29 mouse cellular contexts compared by ENCODE assay signal in the genomic region with DNA sequence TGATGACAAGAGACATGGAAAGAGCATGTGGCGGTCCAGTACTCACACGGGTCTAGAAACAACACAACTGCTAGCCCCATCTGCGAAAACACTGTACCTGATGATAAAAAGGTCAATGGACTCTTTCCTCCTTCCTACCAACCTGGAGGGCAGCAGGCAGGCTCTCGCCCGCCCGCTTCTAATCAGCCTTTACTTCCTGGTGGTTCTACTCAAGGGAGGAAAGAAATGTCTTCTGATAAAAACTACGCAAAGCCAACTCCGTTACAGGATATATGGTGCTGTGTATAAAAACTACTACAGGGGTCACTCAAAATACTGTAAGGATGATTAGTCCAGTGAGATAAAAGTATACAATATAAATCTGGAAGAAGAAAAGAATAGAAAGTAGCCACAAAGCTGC. TPM values are rescaled to one million over a fixed set of nuclear protein-coding genes. Genes with fewer than 3 reads are reported as not detected.
A peak's percentile ranks its signal among the peaks of the same experiment; 100 is the strongest.
DNase-seq lines count a peak whose midpoint lies in the region; ATAC-seq and TF ChIP-seq lines count a peak whose summit lies in the region.
"Had no signal": no experiment of that assay in that cellular context is flagged by ENCODE, and none has a peak within 500 bp of the region (broad histone marks: within the 10 kb centered on the region; RNA-seq: fewer than 3 reads in every experiment).

No protein-coding gene starts in this region.

- no peaks in the 10 kb centered on the region for H3K27me3 ChIP-seq in heart, embryonic 13.5 days (replicated peaks)
- no peaks in the 10 kb centered on the region for H3K27me3 ChIP-seq in MEL (ENCODE audit: control insufficient read depth in 1 of 2, insufficient read depth in 2 of 2, low read length in 2 of 2)
- H3K27me3 ChIP-seq in liver, embryonic 14.5 days (ENCODE audit: control insufficient read depth, insufficient read depth, low read length), result no peaks in the 10 kb centered on the region
- H3K27me3 ChIP-seq: embryonic facial prominence, embryonic 15.5 days; hindbrain, embryonic 12.5 days; limb, embryonic 12.5 days; midbrain, embryonic 12.5 days; neural tube, embryonic 13.5 days had no signal

- TF ChIP-seq POLR2A in MEL (IDR thresholded peaks at IDR 0.05; ENCODE audit: control insufficient read depth in 1 of 2, insufficient read depth in 1 of 2, low read depth in 1 of 2, low read length in 2 of 2, poor library complexity in 1 of 2), result no peak

- TF ChIP-seq RAD21 in MEL (IDR thresholded peaks at IDR 0.05; ENCODE audit: low read depth, low read length), result no peak

- no peak overlapping the region for H3K4me3 ChIP-seq in heart, embryonic 13.5 days
- H3K4me3 ChIP-seq in MEL (ENCODE audit: control insufficient read depth in 1 of 2, insufficient read depth in 1 of 2, low read depth in 2 of 2, low read length in 2 of 2), result peak overlapping the region; percentile 27 to 33
- H3K4me3 ChIP-seq in liver, embryonic 14.5 days (ENCODE audit: insufficient read depth in 1 of 2, low read depth in 2 of 2, low read length in 2 of 2), result peak overlapping the region in 1 of 2 experiments; percentile 10; a peak in 2 of 4 replicates
- H3K4me3 ChIP-seq: embryonic facial prominence, embryonic 10.5 days; embryonic facial prominence, embryonic 15.5 days; heart, adult 2 months; hindbrain, embryonic 12.5 days; limb, embryonic 12.5 days; midbrain, embryonic 12.5 days; myocyte; neural tube, embryonic 13.5 days had no signal

- peaks cover 82% of the 10 kb centered on the region for H3K79me2 ChIP-seq in MEL (ENCODE audit: control insufficient read depth, insufficient read depth, low read length, poor library complexity)

- 0 out of 2 replicates have a peak overlapping the region, but pooled peaks have one; percentile 7 for H3K4me2 ChIP-seq in heart, embryonic 13.5 days
- H3K4me2 ChIP-seq in liver, embryonic 14.5 days (ENCODE audit: low read depth), result peak overlapping the region; percentile 44
- H3K4me2 ChIP-seq: embryonic facial prominence, embryonic 15.5 days; hindbrain, embryonic 12.5 days; limb, embryonic 12.5 days; midbrain, embryonic 12.5 days; neural tube, embryonic 13.5 days had no signal

- peak in 1 of 2 experiments; percentile 6; a peak in 1 of 4 replicates for TF ChIP-seq EP300 in MEL (IDR thresholded peaks at IDR 0.05; ENCODE audit: low read depth in 1 of 2, low read length in 2 of 2)
- no peak for TF ChIP-seq EP300 in liver, embryonic 14.5 days (IDR thresholded peaks at IDR 0.05; ENCODE audit: low read depth)

- H3K27ac ChIP-seq in heart, embryonic 13.5 days (replicated peaks), result no peak overlapping the region
- H3K27ac ChIP-seq in MEL (ENCODE audit: control insufficient read depth, low read depth, low read length), result peak overlapping the region; percentile 51
- H3K27ac ChIP-seq in liver, embryonic 14.5 days, result peak overlapping the region; percentile 39
- H3K27ac ChIP-seq: embryonic facial prominence, embryonic 10.5 days; embryonic facial prominence, embryonic 15.5 days; heart, adult 2 months; hindbrain, embryonic 12.5 days; limb, embryonic 12.5 days; midbrain, embryonic 12.5 days; neural tube, embryonic 13.5 days had no signal

- H3K36me3 ChIP-seq in heart, embryonic 13.5 days, result no peaks in the 10 kb centered on the region
- peaks cover 0 to 38% of the 10 kb centered on the region in 2 experiments; a peak in 2 of 4 replicates for H3K36me3 ChIP-seq in MEL (ENCODE audit: control insufficient read depth in 1 of 2, insufficient read depth in 2 of 2, low read length in 2 of 2)
- no peaks in the 10 kb centered on the region for H3K36me3 ChIP-seq in liver, embryonic 14.5 days (replicated peaks; ENCODE audit: control insufficient read depth, insufficient read depth, low read depth)
- H3K36me3 ChIP-seq: embryonic facial prominence, embryonic 10.5 days; embryonic facial prominence, embryonic 15.5 days; hindbrain, embryonic 12.5 days; limb, embryonic 12.5 days; midbrain, embryonic 12.5 days; neural tube, embryonic 13.5 days had no signal

- no peak for ATAC-seq in heart, embryonic 13.5 days (ENCODE audit: extremely low read depth, insufficient number of reproducible peaks, low FRiP score, low TSS enrichment)
- ATAC-seq in liver, embryonic 14.5 days (ENCODE audit: insufficient read depth), result no peak
- peak; percentile 45; the same call in 1 of the 2 replicates for ATAC-seq in megakaryocyte-erythroid progenitor cell, adult 5-6 weeks (replicated peaks; ENCODE audit: low FRiP score, low TSS enrichment, poor library complexity, severe bottlenecking)
- ATAC-seq: activated CD4-positive, CD25-positive, alpha-beta regulatory T cell, adult 4 months; forebrain, embryonic 14.5 days had no signal

- peaks cover 45% of the 10 kb centered on the region for H3K4me1 ChIP-seq in heart, embryonic 13.5 days
- peaks cover 26 to 31% of the 10 kb centered on the region in 2 experiments for H3K4me1 ChIP-seq in MEL (ENCODE audit: control insufficient read depth in 1 of 2, insufficient read depth in 2 of 2, low read length in 2 of 2)
- H3K4me1 ChIP-seq in liver, embryonic 14.5 days (replicated peaks; ENCODE audit: control insufficient read depth in 2 of 2, insufficient read depth in 2 of 2, low read length in 1 of 2), result peaks cover 24 to 27% of the 10 kb centered on the region in 2 experiments

- H3K9ac ChIP-seq in heart, embryonic 13.5 days, result no peak overlapping the region
- peak overlapping the region; percentile 27 for H3K9ac ChIP-seq in MEL (ENCODE audit: control insufficient read depth, low read depth, low read length, poor library complexity, severe bottlenecking)
- peak overlapping the region; percentile 31 for H3K9ac ChIP-seq in liver, embryonic 14.5 days (replicated peaks)
- H3K9ac ChIP-seq: embryonic facial prominence, embryonic 15.5 days; hindbrain, embryonic 12.5 days; limb, embryonic 12.5 days; midbrain, embryonic 12.5 days; neural tube, embryonic 13.5 days had no signal

- DNase-seq in heart, postnatal 10 days, result no peak
- DNase-seq in MEL (ENCODE audit: low read depth, low spot score), result peak; percentile 61
- DNase-seq in liver, embryonic 14.5 days (ENCODE audit: low read depth in 3 of 3, low spot score in 3 of 3), result no peak
- DNase-seq in testis, postnatal 10 days (ENCODE audit: low spot score), result no peak
- no peak for DNase-seq in ovary, adult 18-20 months (ENCODE audit: low spot score)
- no peak for DNase-seq in natural killer cell, adult 2 months (ENCODE audit: low spot score in 2 of 2)
- DNase-seq: adrenal gland, adult 2 months; adrenal gland, postnatal 36 days; cerebellum, adult 8-10 months; cerebellum, postnatal 25 days; heart, adult 2 months; heart, postnatal 36 days; kidney, adult 11 months; kidney, postnatal 14 days; layer of hippocampus, adult 9-11 months; lung, adult 2 months; lung, postnatal 10 days; thymus, postnatal 14 days had no signal

- intact Hi-C loops in heart, postnatal 10 days (cut with DNase I), result no loop called here

- no peaks in the 10 kb centered on the region for H3K9me3 ChIP-seq in heart, embryonic 13.5 days
- H3K9me3 ChIP-seq in MEL (replicated peaks; ENCODE audit: insufficient read depth, low read length), result no peaks in the 10 kb centered on the region
- no peaks in the 10 kb centered on the region for H3K9me3 ChIP-seq in liver, embryonic 14.5 days (ENCODE audit: control insufficient read depth, low read length)
- H3K9me3 ChIP-seq: embryonic facial prominence, embryonic 10.5 days; embryonic facial prominence, embryonic 15.5 days; hindbrain, embryonic 12.5 days; limb, embryonic 12.5 days; midbrain, embryonic 12.5 days; neural tube, embryonic 13.5 days had no signal

- 48% methylated on average over 8 of the region's 8 CpGs for WGBS in heart, embryonic 13.5 days
- 25% methylated on average over 8 of the region's 8 CpGs for WGBS in liver, embryonic 14.5 days (ENCODE audit: insufficient replicate concordance)

- no peak for TF ChIP-seq CTCF in MEL (IDR thresholded peaks at IDR 0.05 in 2 of 3, conservative IDR thresholded peaks at IDR 0.05 in 1 of 3; ENCODE audit: control insufficient read depth in 1 of 3, insufficient read depth in 1 of 3, low read depth in 2 of 3, low read length in 3 of 3, poor library complexity in 1 of 3, severe bottlenecking in 1 of 3)
- TF ChIP-seq CTCF in liver, embryonic 14.5 days (IDR thresholded peaks at IDR 0.05; ENCODE audit: low read depth), result no peak

TF ChIP-seq in MEL, 35 proteins besides CTCF, POLR2A, EP300 and RAD21:
- peak; percentile 64 for TF ChIP-seq ELF1 (IDR thresholded peaks at IDR 0.05; ENCODE audit: low read depth, low read length)
- TF ChIP-seq MXI1 (IDR thresholded peaks at IDR 0.05; ENCODE audit: low read depth, low read length), result 0 out of 2 replicates have a peak, but pooled peaks have one; percentile 26
- TF ChIP-seq CHD1 (IDR thresholded peaks at IDR 0.05; ENCODE audit: low read depth, low read length), result no peak
- TF ChIP-seq GATA1 (IDR thresholded peaks at IDR 0.05; ENCODE audit: low read depth, low read length), result peak; percentile 47
- TF ChIP-seq ETS1 (IDR thresholded peaks at IDR 0.05; ENCODE audit: low read depth, low read length), result 0 out of 2 replicates have a peak, but pooled peaks have one; percentile 13
- 0 out of 2 replicates have a peak, but pooled peaks have one; percentile 44 for TF ChIP-seq SIN3A (IDR thresholded peaks at IDR 0.05; ENCODE audit: low read length)
- no peak for TF ChIP-seq JUND (IDR thresholded peaks at IDR 0.05; ENCODE audit: low read depth, low read length)
TF ChIP-seq in MEL: peak in this region for 5.

RNA-seq across cellular contexts. Expression of a gene that starts 5.1 kb away (rescaled TPM):
- 50.7 and 57.8 TPM in 2 replicates for polyA plus RNA-seq in heart, embryonic 13.5 days (2015; fragmentation: Nextera tagmentation; extraction: Ambion mirVana)
- 10 to 100 TPM; 79.8 to 85.1 TPM for total RNA-seq in heart, postnatal 10 days (2021)
- total RNA-seq in MEL (2012; rRNA removed), result 46.5 and 50.2 TPM in 2 replicates
- 10 to 100 TPM; 38.0 to 53.3 TPM for polyA plus RNA-seq in MEL (2012; ENCODE audit: insufficient read depth in 1 of 2, insufficient read length in 2 of 2, low read depth in 1 of 2, low replicate concordance in 2 of 2, missing spikeins in 1 of 2)
- 14.8 and 20.7 TPM in 2 replicates for polyA plus RNA-seq in liver, embryonic 14.5 days (2012; rRNA removed)
- 14.7 and 18.9 TPM in 2 replicates for polyA plus RNA-seq in liver, embryonic 14.5 days (2014; fragmentation: Nextera tagmentation; extraction: Ambion mirVana)
- total RNA-seq in megakaryocyte-erythroid progenitor cell, adult 5-6 weeks (2014; fragmentation: Nextera tagmentation), result 68.1 and 69.2 TPM in 2 replicates
- 117 and 122 TPM in 2 replicates for total RNA-seq in megakaryocyte-erythroid progenitor cell, adult 5-6 weeks (2017)
